Mouse (Mus musculus) midbrain, postnatal 0 days (tissue): ENCODE measurements around the gene 2900026A02Rik. TPM values are rescaled to one million over a fixed set of nuclear protein-coding genes. Genes with fewer than 3 reads are reported as not detected.
A peak's percentile ranks its signal among the peaks of the same experiment; 100 is the strongest.

Experiments
- ATAC-seq: fragments of 200-750 bp; cut with Nextera tagmentation; 2 replicates; pipeline ENCODE4 v1.8.0; 2017; ENCODE audit warnings: moderate number of reproducible peaks, mild to moderate bottlenecking, moderate TSS enrichment, moderate library complexity; ENCODE audit not compliant: low FRiP score
- DNase-seq: peaks from one replicate; pipeline ENCODE4 v3.0.0-alpha.2; 2015; ENCODE audit warnings: low spot score
- H3K27ac ChIP-seq: fragments of 300-500 bp; sonication (generic); 2 replicates; pipeline ENCODE4 v1.5.1; 2014; ENCODE audit warnings: low read depth, mild to moderate bottlenecking, low read length, mixed read lengths
- H3K27me3 ChIP-seq: fragments of 300-500 bp; sonication (generic); 2 replicates; pipeline ENCODE4 v1.6.1; 2014; ENCODE audit warnings: low read length, control low read depth, mixed read lengths; ENCODE audit not compliant: insufficient read depth
- H3K36me3 ChIP-seq: fragments of 300-500 bp; sonication (generic); 2 replicates; pipeline ENCODE4 v1.6.1; 2014; ENCODE audit warnings: low read length, control low read depth, mixed read lengths; ENCODE audit not compliant: insufficient read depth
- H3K4me1 ChIP-seq: fragments of 300-500 bp; sonication (generic); 2 replicates; pipeline ENCODE4 v1.6.1; 2014; ENCODE audit warnings: mild to moderate bottlenecking, control low read depth, antibody characterized with exemption, low read length, mixed read lengths; ENCODE audit not compliant: insufficient read depth
- H3K4me2 ChIP-seq: fragments of 300-500 bp; sonication (generic); 2 replicates; pipeline ENCODE4 v1.6.1; 2014; ENCODE audit warnings: low read depth, mild to moderate bottlenecking, low read length, mixed read lengths; ENCODE audit not compliant: poor library complexity, severe bottlenecking
- H3K4me3 ChIP-seq: fragments of 300-500 bp; sonication (generic); 2 replicates; pipeline ENCODE4 v1.5.1; 2014; ENCODE audit warnings: low read depth, mild to moderate bottlenecking, low read length, moderate library complexity
- H3K9ac ChIP-seq: fragments of 300-500 bp; sonication (generic); replicated peaks from 2 replicates; pipeline ENCODE4 v1.6.1; 2014; ENCODE audit warnings: mild to moderate bottlenecking, low read length, moderate library complexity, mixed read lengths; ENCODE audit not compliant: poor library complexity, severe bottlenecking
- H3K9me3 ChIP-seq: fragments of 300-500 bp; sonication (generic); 2 replicates; pipeline ENCODE4 v1.6.1; 2016; ENCODE audit warnings: low read length, control low read depth
- CTCF ChIP-seq: IDR thresholded peaks from 2 replicates; pipeline ENCODE4 v1.5.1; 2016; ENCODE audit warnings: antibody characterized with exemption, mild to moderate bottlenecking
- WGBS: fragments of 180-500 bp; shearing (Covaris S2); extraction: QIAGEN DNeasy Blood & Tissue Kit; methylation state at CpG from one replicate; pipeline ENCODE4 v1.1.7; 2014; 5-methylcytosine and 5-hydroxymethylcytosine counted together
- polyA plus RNA-seq: library from polyadenylated mRNA; unstranded; fragments of >200 nt; fragmentation: Nextera tagmentation; extraction: Ambion mirVana; gene quantifications from 2 replicates; pipeline ENCODE4 v1.2.1, GENCODE M21; 2015
- total RNA-seq: library from RNA; depleted of rRNA; stranded (reverse); fragments of >200 nt; gene quantifications from 2 replicates; pipeline ENCODE4 v1.2.3, GENCODE M21; 2014

Gene 2900026A02Rik
- total and polyA plus RNA-seq, 2 experiments from 2014 or later = 3.8 to 11.8 TPM

DNA sequence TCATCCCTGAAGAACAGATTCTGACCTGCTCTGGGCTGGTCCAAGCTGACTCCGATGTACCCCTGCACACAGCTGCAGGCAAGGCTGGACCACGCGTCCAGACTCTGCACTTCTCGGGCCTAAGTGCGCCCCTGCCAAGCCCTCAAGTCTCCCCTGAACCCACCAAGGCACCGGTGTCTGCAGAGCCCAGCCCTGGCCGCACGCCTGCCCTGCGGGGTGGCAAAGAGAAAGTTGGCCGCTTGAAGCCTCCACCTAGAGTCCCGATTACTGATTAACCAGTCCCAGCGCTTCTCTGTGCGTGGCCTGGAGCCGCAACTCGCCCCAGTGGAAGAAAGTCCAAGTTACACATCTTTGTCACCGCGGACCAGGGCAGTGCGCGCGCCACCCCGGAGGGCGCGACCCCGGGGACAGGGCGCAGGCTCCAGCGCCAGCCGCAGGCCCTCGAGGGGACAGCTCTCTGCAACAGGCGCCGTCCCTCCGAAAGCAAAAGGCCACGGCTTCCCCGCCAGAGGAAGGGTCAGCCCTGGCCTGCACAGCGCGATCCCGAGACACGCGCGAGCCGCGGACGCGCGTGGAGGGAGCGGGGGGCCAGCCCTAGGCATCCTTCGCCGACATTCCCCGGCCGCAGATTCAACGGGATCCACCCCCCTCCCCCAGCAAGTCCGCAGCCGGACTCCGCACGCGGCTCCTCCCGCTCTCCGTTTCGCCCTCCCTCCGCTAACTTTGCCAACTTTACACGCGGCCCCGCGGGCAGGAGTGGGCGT, 471 bp downstream of the 2900026A02Rik start:
- H3K27me3 ChIP-seq = no peaks in the 10 kb centered on the region
- no peaks in the 10 kb centered on the region for H3K9me3 ChIP-seq
- WGBS = 2% methylated on average over 39 of the region's 64 CpGs
- DNase-seq = no peak
- no peaks in the 10 kb centered on the region; the same call in 1 of the 2 replicates for H3K4me1 ChIP-seq
- peak overlapping the region; percentile 99 for H3K4me2 ChIP-seq
- H3K27ac ChIP-seq = 0 out of 2 replicates have a peak overlapping the region, but pooled peaks have one; percentile 43
- H3K9ac ChIP-seq = peak overlapping the region; percentile 54
- H3K36me3 ChIP-seq = no peaks in the 10 kb centered on the region
- 0 out of 2 replicates have a peak, but pooled peaks have one; percentile 14 for TF ChIP-seq CTCF
- peak overlapping the region; percentile 67 for H3K4me3 ChIP-seq
- peak; percentile 17 for ATAC-seq

DNA sequence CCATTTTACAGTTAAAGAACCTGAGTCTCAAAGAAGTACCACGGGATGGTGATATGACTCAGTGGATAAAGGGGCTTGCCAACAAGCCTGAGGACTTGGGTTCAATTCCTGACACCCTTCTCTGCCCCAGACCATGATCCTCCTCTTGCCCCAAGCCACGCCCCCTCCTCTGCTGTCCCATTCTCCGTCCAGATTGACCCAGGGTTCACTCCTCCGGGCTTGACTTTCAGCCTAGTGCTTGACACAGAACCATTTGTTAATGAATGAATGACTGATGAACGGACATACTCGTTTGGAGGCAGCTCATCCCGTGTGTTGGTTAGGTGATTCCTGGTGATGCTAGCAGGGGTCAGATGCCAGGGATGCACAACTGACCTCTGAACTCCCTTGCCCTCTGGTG, 1.2 kb downstream of the 2900026A02Rik start:
- TF ChIP-seq CTCF = no peak
- Histone ChIP-seq H3K9ac (no peak overlapping the region), H3K4me3 (no peak overlapping the region), H3K4me2 (peak overlapping the region; percentile 99), H3K27me3 (no peaks in the 10 kb centered on the region), H3K4me1 (no peaks in the 10 kb centered on the region), H3K36me3 (no peaks in the 10 kb centered on the region), H3K9me3 (no peaks in the 10 kb centered on the region), H3K27ac (no peak overlapping the region)
- ATAC-seq (no peak), DNase-seq (no peak)
- WGBS = 78% methylated on average over 7 of the region's 7 CpGs

DNA sequence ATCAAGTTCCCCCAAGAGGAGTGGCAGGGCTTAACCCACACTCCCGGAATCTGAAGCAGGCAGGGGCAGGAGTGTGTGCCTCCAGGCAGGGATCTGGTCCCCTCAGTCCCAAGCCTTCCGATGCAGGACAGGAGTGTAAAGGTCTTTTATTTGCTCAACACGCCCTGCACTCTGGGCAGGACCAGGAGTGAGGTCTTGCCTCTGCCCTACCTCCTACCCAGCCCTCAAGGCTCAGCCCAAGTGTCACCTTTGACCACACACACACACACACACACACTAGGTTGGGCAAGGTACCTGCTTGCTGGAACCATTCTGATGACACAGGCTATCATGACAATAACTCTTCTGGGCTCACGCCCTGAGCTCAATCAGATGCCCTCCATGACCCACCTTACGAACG, 1.6 kb downstream of the 2900026A02Rik start:
- H3K36me3 ChIP-seq = no peaks in the 10 kb centered on the region
- H3K27ac ChIP-seq = no peak overlapping the region
- H3K27me3 ChIP-seq = no peaks in the 10 kb centered on the region
- H3K4me2 ChIP-seq = no peak overlapping the region
- 82% methylated on average over 6 of the region's 6 CpGs for WGBS
- ATAC-seq = no peak
- H3K9me3 ChIP-seq = no peaks in the 10 kb centered on the region
- TF ChIP-seq CTCF = no peak
- H3K4me1 ChIP-seq = no peaks in the 10 kb centered on the region
- no peak for DNase-seq
- no peak overlapping the region for H3K4me3 ChIP-seq
- no peak overlapping the region for H3K9ac ChIP-seq

DNA sequence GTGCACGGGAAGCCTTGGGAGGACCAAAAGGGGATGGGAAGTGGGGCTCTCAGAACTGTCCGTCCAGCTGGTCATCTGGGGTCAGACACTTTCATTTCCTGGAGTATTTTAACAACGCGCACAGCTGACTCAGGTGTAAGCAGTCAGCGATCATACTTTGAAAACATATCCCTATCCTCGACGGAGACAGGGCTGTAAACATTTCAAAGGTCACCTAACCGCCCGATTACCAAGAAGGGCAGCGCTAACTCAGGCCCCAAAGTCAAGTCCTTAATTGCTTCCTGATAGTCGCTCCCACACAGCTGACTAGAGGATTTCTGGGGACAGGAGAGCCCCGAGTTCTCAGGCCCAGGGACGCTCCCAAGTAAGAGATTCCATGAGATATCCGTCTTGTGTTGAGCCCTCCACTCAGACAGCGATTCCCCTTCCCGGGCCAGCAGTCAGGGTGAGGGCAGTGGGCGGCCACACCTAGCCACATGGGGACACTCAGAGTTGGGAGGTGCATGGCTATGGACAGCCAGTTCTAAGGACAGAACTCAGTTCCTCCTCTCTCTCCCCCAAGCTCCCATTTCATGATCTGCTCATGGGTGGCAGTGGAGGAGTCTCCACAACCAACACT, 2.3 kb downstream of the 2900026A02Rik start:
- no peaks in the 10 kb centered on the region for H3K9me3 ChIP-seq
- no peak for TF ChIP-seq CTCF
- H3K4me3 ChIP-seq = no peak overlapping the region
- ATAC-seq (no peak), DNase-seq (no peak)
- H3K27me3 ChIP-seq = no peaks in the 10 kb centered on the region
- H3K4me1 ChIP-seq = no peaks in the 10 kb centered on the region
- no peak overlapping the region for H3K4me2 ChIP-seq
- no peak overlapping the region for H3K9ac ChIP-seq
- no peaks in the 10 kb centered on the region for H3K36me3 ChIP-seq
- H3K27ac ChIP-seq = no peak overlapping the region
- WGBS = 83% methylated on average over 17 of the region's 17 CpGs

DNA sequence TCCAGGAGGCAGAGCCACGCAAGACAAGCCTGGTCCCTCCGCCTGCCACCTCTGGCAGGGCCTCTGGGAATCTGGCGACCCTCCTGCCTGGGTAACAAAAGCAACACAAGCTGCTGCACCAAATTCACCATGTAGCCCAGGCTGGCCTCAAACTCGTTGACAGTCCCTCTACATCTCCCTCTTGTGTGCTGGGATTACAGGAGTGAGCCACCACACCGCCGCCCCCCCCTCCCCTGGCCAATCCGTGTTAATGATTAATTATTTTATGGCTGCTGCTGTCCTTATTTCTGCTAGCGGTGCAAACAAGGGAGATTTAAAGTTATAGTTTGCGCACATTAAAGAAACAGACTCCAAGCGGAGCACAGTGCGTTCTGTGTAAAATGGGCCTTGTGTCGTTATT, 4.0 kb downstream of the 2900026A02Rik start:
- DNase-seq = no peak
- Histone ChIP-seq H3K9me3 (no peaks in the 10 kb centered on the region), H3K4me2 (no peak overlapping the region), H3K36me3 (no peaks in the 10 kb centered on the region), H3K9ac (no peak overlapping the region), H3K4me1 (no peaks in the 10 kb centered on the region), H3K27ac (no peak overlapping the region), H3K4me3 (no peak overlapping the region), H3K27me3 (no peaks in the 10 kb centered on the region)
- WGBS = 81% methylated on average over 12 of the region's 12 CpGs
- ATAC-seq = no peak
- TF ChIP-seq CTCF = no peak

DNA sequence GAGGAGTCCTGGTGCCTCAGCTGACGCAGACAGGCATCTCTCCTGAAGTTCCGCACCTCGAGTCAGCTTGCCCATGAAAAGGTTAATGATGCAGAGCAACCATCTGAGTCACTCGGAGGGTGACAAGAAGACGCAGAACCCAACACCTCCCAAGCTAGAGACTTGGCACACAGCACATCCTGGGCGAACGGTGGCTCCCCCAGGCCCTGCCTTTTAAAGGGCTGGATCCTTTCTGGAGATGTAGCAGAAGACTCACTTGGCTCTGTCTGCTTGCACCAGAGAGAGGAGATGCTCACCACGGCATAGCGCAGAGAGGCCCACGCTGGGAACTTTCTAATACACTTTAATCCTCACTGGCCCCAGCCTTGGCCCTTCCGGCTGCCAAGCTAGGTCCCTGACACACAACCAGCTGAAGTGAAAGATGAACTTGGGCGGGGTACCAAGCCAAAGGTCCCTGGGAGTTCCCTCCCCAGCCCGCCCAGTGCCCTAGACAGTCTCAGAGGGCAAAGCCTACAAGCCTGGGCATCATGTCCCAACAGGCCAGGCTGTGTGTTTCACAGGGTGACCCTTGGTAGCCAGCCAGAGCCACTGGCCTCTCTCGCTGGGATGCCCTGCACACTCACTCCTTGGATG, 4.6 kb downstream of the 2900026A02Rik start:
- Histone ChIP-seq H3K27me3 (no peaks in the 10 kb centered on the region), H3K9ac (no peak overlapping the region), H3K4me2 (no peak overlapping the region), H3K9me3 (no peaks in the 10 kb centered on the region), H3K27ac (no peak overlapping the region), H3K36me3 (no peaks in the 10 kb centered on the region), H3K4me1 (no peaks in the 10 kb centered on the region), H3K4me3 (no peak overlapping the region)
- DNase-seq (no peak), ATAC-seq (no peak)
- 74% methylated on average over 14 of the region's 14 CpGs for WGBS
- no peak for TF ChIP-seq CTCF
